Mouse (Mus musculus) ovary, postnatal 10 days (tissue): Measurements from ENCODE around the gene Akap10.
A peak's percentile ranks its signal among the peaks of the same experiment; 100 is the strongest.
"Not testable (repeated sequence)": the region's sequence is repeated elsewhere in the genome, so short reads cannot be mapped to it uniquely, and the experiment has no call there.

Experiments used
- DNase-seq: peaks from one replicate; pipeline ENCODE4 v3.0.0; 2022; ENCODE audit warnings: low spot score

Gene Akap10

GRCm38 (mm10) chr11:61930640-61931586 lies 861 bp upstream of the Akap10 start:
- no peak for DNase-seq

- peak; percentile 2 for DNase-seq
These were observed 542 bp downstream of the Akap10 start for GRCm38 (mm10) chr11:61929323-61930097.

- DNase-seq, result no peak
These were observed 6.7 kb downstream of the Akap10 start for GRCm38 (mm10) chr11:61923309-61923708.

GRCm38 (mm10) chr11:61919702-61920101 lies 10.3 kb downstream of the Akap10 start:
- no peak for DNase-seq

- no peak for DNase-seq
These were observed 21.7 kb downstream of the Akap10 start for GRCm38 (mm10) chr11:61908315-61908714.

- no peak for DNase-seq
These were observed 47.9 kb downstream of the Akap10 start for GRCm38 (mm10) chr11:61882183-61882582.

GRCm38 (mm10) chr11:61879921-61880320 lies 50.1 kb downstream of the Akap10 start:
- DNase-seq, result no peak

GRCm38 (mm10) chr11:61871881-61872280 lies 58.2 kb downstream of the Akap10 start:
- no peak for DNase-seq

- no peak for DNase-seq
These were observed 63.2 kb downstream of the Akap10 start for GRCm38 (mm10) chr11:61866856-61867255.

- no peak for DNase-seq
These were observed 68.1 kb downstream of the Akap10 start for GRCm38 (mm10) chr11:61861781-61862547.

GRCm38 (mm10) chr11:61859316-61859715 lies 70.7 kb downstream of the Akap10 start:
- no peak for DNase-seq

GRCm38 (mm10) chr11:61855539-61855938 lies 74.5 kb downstream of the Akap10 start:
- no peak for DNase-seq

GRCm38 (mm10) chr11:61854988-61855411 lies 75.1 kb downstream of the Akap10 start, which contains the start of gene Ulk2:
Ulk2 (minus strand) TSS chr11:61855073.
- DNase-seq, result peak; percentile 87

- DNase-seq, result peak; percentile 54
These were observed 75.7 kb downstream of the Akap10 start for GRCm38 (mm10) chr11:61854211-61854987.

GRCm38 (mm10) chr11:61853659-61854058 lies 76.4 kb downstream of the Akap10 start:
- DNase-seq, result no peak

GRCm38 (mm10) chr11:61852916-61853315 lies 77.1 kb downstream of the Akap10 start:
- no peak for DNase-seq

GRCm38 (mm10) chr11:61851195-61851594 lies 78.9 kb downstream of the Akap10 start:
- DNase-seq, result no peak

GRCm38 (mm10) chr11:61840663-61841062 lies 89.4 kb downstream of the Akap10 start:
- DNase-seq, result not testable (repeated sequence)

- no peak for DNase-seq
These were observed 90.1 kb downstream of the Akap10 start for GRCm38 (mm10) chr11:61839940-61840339.

- DNase-seq, result no peak
These were observed 90.9 kb downstream of the Akap10 start for GRCm38 (mm10) chr11:61839182-61839581.
